Mouse (Mus musculus): ENCODE results near the gene Epha10. TPM values are rescaled to one million over a fixed set of nuclear protein-coding genes. Genes with fewer than 3 reads are reported as not detected.
"Not testable (repeated sequence)": the region's sequence is repeated elsewhere in the genome, so short reads cannot be mapped to it uniquely, and the experiment has no call there.

Epha10 gene
- total RNA-seq, 2 experiments from 2014 or later, result not detected

GRCm38 (mm10) chr4:124893769-124894168 lies 13.1 kb downstream of the Epha10 start:
- intact Hi-C loops (cut with DNase I), result no loop called here
- no peak for DNase-seq

DNA sequence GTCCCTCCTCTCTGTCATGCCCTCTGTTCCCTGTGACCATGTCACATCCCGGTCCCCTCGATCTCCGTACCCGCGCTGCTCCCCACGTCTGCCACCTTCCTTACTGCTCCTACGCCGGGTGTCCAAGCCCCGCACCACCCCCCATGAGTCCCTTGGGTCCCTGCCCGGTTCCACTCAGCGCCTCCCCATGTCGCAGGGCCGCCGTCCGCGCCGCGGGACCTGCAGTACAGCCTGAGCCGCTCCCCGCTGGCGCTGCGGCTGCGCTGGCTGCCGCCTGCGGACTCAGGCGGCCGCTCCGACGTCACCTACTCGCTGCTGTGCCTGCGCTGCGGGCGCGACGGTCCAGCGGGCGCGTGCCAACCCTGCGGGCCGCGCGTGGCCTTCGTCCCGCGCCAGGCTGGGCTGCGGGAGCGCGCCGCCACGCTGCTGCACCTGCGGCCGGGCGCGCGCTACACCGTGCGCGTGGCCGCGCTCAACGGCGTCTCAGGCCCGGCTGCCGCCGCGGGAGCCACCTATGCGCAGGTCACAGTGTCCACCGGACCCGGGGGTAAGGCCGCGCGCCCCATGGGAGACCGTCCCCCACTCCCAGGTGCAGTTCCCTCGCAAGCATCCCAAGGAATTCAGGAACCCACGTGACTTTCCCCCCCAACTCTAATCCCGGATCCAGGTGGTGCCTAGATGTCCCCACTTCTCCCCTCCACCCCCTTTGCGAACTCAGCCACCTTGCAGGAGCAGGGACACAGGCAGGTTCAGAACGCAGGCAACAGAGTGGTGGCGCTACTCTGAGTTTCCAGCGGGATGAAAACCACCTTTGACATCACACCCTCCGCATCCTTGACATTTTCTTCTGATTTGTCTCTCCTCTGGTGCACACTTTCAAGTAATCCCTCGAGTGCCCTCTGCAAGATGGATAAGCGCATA lies 14.1 kb downstream of the Epha10 start:
- peak in 1 of 2 experiments; percentile 7 for DNase-seq
- intact Hi-C loops (cut with DNase I), result no loop called here

GRCm38 (mm10) chr4:124898428-124898827 lies 17.7 kb downstream of the Epha10 start:
- DNase-seq, result no peak
- intact Hi-C loops (cut with DNase I), result no loop called here

- intact Hi-C loops (cut with DNase I), result no loop called here
- no peak for DNase-seq
Measured at GRCm38 (mm10) chr4:124899906-124900305, 19.2 kb downstream of the Epha10 start.

DNA sequence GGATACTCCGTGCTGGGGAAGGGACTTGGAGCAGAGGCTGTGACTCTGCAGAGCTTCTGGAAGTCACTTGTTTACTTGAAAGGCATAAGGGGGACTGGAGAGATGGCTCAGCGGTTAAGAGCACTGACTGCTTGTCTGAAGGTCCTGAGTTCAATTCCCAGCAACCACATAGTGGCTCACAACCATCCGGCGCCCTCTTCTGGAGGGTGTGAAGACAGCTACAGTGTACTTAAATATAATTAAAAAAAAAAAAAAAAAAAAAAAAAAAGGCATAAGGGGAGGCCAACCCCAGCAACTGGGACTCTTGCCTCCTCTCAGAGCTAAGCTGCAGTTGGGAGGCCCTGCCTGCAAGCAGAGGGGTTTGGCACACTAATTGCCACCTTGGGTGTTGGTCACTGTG lies 24.7 kb downstream of the Epha10 start:
- DNase-seq, result no peak
- intact Hi-C loops (cut with DNase I), result no loop called here

- intact Hi-C loops (cut with DNase I), result no loop called here
- DNase-seq, result no peak
Measured at GRCm38 (mm10) chr4:124905971-124906822, 25.5 kb downstream of the Epha10 start.

- DNase-seq, result no peak
- intact Hi-C loops (cut with DNase I), result no loop called here
Measured at GRCm38 (mm10) chr4:124928102-124928501, 47.4 kb downstream of the Epha10 start.

DNA sequence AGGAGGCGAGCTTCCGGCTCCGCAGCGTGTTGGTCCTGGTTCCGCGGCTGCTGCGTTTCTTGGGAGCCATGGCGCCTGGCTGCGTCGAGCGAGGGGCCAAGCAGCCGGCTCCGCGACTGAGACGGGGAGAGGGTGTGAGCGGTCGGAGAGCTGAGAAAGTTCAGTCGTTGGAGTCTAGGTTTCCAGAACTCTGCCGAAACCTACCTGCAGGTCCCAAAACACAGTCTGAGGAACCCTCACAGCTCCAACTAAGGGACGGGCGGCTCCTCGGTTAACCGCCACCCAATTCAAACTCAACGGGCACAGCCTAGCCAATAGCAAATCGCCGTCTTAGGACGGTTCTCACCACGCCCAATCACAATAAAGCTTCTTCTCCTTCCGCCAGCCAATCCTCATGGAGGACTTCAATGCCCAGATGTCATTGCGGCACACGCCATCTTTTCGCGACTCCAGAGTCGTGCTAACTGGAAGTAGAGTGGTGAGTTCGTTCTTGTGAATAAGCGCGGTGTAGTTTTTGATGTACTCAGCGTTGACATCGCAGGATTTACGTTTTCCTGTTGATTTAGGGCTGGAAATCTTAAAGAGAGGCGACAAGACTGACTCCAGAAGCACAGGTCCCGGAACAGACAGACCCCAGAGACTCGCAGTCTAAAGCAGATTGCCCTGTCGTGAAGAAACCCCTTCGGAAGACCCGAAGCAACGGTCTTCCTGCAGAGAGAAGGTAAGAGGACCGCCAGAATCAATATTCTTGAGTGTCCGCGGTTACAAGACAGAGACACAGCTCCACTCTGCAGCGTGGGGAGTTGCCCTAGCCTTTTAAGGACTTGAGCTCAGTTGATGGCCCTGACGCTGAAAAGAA lies 56.1 kb downstream of the Epha10 start, which contains the start of gene 9930104L06Rik:
TSS of gene 9930104L06Rik (plus strand) at position 436 of the 859 bp plus-strand sequence.
- intact Hi-C loops (cut with DNase I), result loop anchor here (5.0 kb wide), 1 partner anchor 195 kb away; the partner anchor contains the start of gene Inpp5b
- peak; percentile 97 to 98 for DNase-seq

GRCm38 (mm10) chr4:124939211-124939610 lies 58.5 kb downstream of the Epha10 start, which contains the start of gene Cdca8:
Cdca8 (minus strand) TSS chr4:124939311.
- intact Hi-C loops (cut with DNase I), result loop anchor here (5.0 kb wide), 1 partner anchor 197 kb away; the partner anchor contains the start of gene Inpp5b
- not testable (repeated sequence) for DNase-seq

DNA sequence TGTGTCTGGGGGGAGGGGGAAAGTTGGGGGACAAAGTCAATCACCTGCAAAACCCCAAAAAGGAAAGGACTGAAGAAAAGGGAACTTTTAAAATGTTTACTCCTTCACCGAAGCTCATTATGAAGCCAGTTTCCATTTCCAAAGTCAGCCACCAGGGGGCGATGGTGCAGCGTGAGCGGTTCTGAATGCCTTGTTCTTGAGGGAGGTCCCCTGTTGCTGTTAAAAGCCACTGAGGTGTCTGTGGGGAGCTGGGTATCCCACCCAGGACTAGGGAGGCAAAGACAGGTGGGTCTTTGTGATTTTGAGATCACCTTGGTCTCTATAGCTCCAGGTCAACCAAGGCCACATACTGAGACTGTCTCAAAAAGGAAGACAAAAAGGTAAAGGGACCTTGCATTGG lies 62.3 kb downstream of the Epha10 start:
- intact Hi-C loops (cut with DNase I), result loop anchor here (1.0 kb wide), 2 partner anchors 116 to 156 kb away; no protein-coding TSS in a partner anchor
- DNase-seq, result peak; percentile 75 to 91

DNA sequence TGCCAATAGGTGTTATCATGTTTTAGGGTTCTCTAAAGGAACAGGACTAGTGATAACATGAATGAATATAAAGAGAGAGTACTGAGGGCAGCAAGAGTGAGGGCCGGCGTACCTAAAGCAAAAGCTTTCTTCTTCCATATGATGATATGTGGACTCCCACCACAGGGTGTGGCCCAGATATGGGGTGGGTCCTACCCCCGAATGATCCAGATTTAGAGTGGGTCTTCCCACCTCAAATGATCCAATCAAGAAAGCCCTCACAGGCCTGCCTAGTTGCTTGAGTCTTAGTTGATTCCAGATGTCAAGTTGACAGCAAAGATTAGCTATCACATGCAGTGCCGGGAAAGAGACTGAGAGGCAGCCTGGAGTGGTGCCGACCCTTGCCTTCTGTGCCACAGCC lies 63.1 kb downstream of the Epha10 start:
- intact Hi-C loops (cut with DNase I), result loop anchor here (1.0 kb wide), 2 partner anchors 116 to 156 kb away; no protein-coding TSS in a partner anchor
- DNase-seq, result no peak

DNA sequence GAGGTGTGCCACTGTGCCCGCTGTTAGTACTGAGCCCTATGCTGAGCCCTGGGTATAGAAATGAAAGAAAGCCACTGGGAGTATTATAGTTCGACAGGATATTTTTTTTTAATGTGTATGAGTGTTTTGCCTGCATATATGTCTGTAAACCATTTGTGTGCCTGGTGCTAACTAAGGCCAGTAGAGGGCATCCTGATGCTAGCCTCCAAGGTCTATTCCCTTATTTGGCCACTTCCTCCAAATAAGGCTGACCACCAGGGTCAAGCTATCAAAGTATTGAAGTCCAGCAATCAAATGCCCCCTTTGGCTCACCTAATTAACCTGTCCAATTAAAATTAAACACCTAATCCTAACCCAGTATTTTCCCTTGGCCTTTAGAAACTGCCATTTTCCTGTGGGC lies 64.3 kb downstream of the Epha10 start:
- no peak for DNase-seq
- intact Hi-C loops (cut with DNase I), result no loop called here

DNA sequence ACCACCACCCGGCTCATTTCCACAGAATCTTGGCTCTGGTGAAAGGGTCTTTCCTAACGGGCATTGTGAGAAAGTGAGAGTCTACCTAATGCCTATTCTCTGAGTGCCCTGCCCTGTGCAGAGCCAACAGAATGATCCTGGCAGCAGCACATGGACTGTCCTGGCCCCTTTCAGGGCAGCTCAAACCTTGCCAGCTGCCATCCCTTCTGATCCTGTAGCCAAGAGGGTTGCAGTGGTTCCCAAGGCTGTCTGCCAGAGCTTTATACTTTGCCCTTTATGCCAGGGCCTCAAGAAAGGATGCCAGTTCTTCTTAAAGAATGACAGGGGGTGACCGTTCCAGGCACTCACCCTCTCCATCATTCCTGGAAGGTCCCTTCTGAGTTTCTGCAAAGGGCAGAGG lies 68.8 kb downstream of the Epha10 start:
- intact Hi-C loops (cut with DNase I), result no loop called here
- no peak for DNase-seq

GRCm38 (mm10) chr4:124950181-124951035 lies 69.7 kb downstream of the Epha10 start:
- intact Hi-C loops (cut with DNase I), result no loop called here
- DNase-seq, result peak; percentile 28 to 35

DNA sequence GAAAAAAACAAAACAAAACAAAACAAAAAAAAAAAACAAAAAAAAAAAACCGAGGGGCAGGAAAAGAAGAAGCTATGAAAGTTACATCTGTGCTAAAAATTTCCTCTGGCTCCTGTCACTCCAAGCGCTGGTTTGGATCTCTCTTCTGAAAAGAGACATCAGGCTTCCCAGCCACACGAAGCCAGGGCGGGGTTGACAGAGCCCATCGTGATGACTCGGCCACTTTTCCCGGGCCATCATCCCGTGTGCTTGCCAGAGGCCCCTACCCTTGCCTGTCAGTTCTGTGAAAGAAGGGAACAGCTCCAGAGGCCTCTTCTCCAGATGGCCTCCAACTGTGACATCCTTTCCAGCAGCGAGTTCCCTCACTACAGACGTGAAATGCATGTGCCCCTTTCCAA lies 70.3 kb downstream of the Epha10 start:
- peak in 1 of 2 experiments; percentile 19 for DNase-seq
- intact Hi-C loops (cut with DNase I), result no loop called here

DNA sequence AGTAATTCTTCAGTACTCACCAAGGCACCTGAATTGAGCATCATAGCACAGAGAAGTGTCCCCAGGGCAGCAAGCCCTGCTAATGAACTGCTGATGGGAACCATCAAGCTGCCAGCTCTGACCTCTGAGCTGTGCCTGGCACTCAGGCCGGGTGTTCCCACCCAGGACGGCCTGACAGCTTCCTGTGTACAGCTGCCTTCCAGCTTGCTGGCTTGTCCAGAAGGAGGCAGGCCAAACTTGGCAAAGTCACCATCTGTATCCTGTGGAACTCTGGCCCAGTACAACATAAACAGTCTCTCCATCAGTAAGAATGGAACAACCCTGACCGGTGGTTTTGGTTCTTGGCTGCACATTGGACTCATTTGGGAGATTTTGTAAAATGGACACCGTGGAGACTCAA lies 72.8 kb downstream of the Epha10 start:
- DNase-seq, result peak in 1 of 2 experiments; percentile 13

DNA sequence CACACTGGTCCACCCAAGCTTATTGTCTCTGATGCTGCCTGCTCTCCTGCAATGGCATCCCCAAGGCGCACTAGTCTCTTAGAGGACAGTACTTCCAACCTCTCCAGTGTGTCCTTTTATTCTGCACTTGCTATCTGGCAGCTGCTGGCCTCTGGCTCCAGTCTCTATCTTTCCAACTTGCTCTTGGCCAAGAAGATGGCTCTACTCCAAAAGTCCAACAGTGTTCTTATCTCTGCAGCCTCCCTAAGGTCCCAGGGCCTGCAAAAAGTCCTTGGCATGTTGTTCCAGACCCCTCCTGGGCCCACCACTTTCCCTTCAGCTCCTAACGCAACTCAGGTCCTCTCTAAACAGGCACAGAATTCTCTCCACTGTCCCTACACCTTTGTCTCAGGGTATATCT lies 76.6 kb downstream of the Epha10 start:
- DNase-seq, result peak; percentile 17 to 19

More for the DNA sequence above, 72.8 kb downstream of the Epha10 start:
- intact Hi-C loops (cut with DNase I), result no loop called here

GRCm38 (mm10) chr4:124959062-124959461 lies 78.4 kb downstream of the Epha10 start:
- intact Hi-C loops (cut with DNase I), result no loop called here
- peak; percentile 25 to 36 for DNase-seq

More for the DNA sequence above, 76.6 kb downstream of the Epha10 start:
- intact Hi-C loops (cut with DNase I), result no loop called here

DNA sequence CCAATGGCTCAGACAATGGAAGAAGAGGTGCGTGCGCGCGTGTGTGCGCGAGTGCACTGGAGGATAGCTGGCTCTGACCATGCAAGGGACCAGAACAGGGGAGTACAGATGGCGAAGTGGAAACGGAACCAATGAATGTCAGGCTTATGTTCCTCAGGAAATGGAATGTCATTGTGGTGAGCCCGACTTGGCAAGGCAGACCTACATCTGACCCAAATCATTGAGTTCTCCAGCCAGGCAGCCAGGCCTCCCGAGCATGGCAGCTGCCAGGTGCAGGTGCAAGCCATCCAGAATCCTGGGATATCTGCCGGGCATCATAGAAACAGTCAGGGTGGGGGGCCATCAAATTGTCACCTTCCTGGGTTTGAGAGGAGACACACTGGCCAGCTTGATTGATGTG lies 80.2 kb downstream of the Epha10 start:
- intact Hi-C loops (cut with DNase I), result no loop called here
- DNase-seq, result no peak
